9 mouse cellular contexts compared by ENCODE assay signal in genomic region chr19:38901146-38902135, GRCm38 (mm10). TPM values are rescaled to one million over a fixed set of nuclear protein-coding genes. Genes with fewer than 3 reads are reported as not detected.
DNase-seq lines count a peak whose midpoint lies in the region; ATAC-seq and TF ChIP-seq lines count a peak whose summit lies in the region.
"Had no signal": no experiment of that assay in that cellular context is flagged by ENCODE, and none has a peak within 500 bp of the region (broad histone marks: within the 10 kb centered on the region; RNA-seq: fewer than 3 reads in every experiment).

No protein-coding gene starts in this region.

- no peaks in the 10 kb centered on the region for H3K36me3 ChIP-seq in kidney, adult 2 months (ENCODE audit: control insufficient read depth, insufficient read depth, low read length)
- H3K36me3 ChIP-seq in kidney, embryonic 15.5 days = peaks cover 5% of the 10 kb centered on the region; the same call in 1 of the 2 replicates

- H3K9me3 ChIP-seq in kidney, embryonic 15.5 days (replicated peaks) = no peaks in the 10 kb centered on the region

- TF ChIP-seq CTCF in kidney, adult 2 months (conservative IDR thresholded peaks at IDR 0.05; ENCODE audit: insufficient read depth, insufficient read length, low read depth, low read length) = 0 out of 2 replicates have a peak, but pooled peaks have one; percentile 11

- no peak overlapping the region for H3K4me3 ChIP-seq in kidney, adult 2 months (ENCODE audit: insufficient read depth, low read depth, low read length)
- no peak overlapping the region for H3K4me3 ChIP-seq in kidney, embryonic 15.5 days (replicated peaks)

- H3K27ac ChIP-seq in kidney, adult 2 months (ENCODE audit: insufficient read depth, low read depth, low read length) = no peak overlapping the region
- H3K27ac ChIP-seq in kidney, embryonic 15.5 days = no peak overlapping the region

- no peak for TF ChIP-seq POLR2A in kidney, adult 2 months (IDR thresholded peaks at IDR 0.05; ENCODE audit: low read depth, low read length)

- no peaks in the 10 kb centered on the region for H3K27me3 ChIP-seq in kidney, adult 2 months (replicated peaks; ENCODE audit: control insufficient read depth, insufficient read depth, low read length)
- H3K27me3 ChIP-seq in kidney, embryonic 15.5 days = no peaks in the 10 kb centered on the region

- H3K4me2 ChIP-seq in kidney, embryonic 15.5 days = no peak overlapping the region

- ATAC-seq in kidney, embryonic 15.5 days (replicated peaks; ENCODE audit: low FRiP score) = no peak
- ATAC-seq in inflammation-experienced regulatory T-cells, adult 6 months = no peak

- 76% methylated on average over 12 of the region's 12 CpGs for WGBS in kidney, adult 2 months
- 79% methylated on average over 12 of the region's 12 CpGs for WGBS in kidney, embryonic 15.5 days

- DNase-seq in adrenal gland, postnatal 10 days = peak; percentile 39
- no peak for DNase-seq in adrenal gland, adult 18-20 months (ENCODE audit: low spot score in 2 of 2)
- DNase-seq in kidney, adult 2 months = no peak
- DNase-seq in right cerebral cortex, postnatal 10 days (ENCODE audit: low spot score in 2 of 2) = peak; percentile 41 to 43
- DNase-seq in right cerebral cortex, adult 18-20 months = no peak
- no peak for DNase-seq in spleen, adult 18-20 months
- DNase-seq: thymus, postnatal 25 days had no signal

- H3K4me1 ChIP-seq in kidney, adult 2 months (ENCODE audit: control insufficient read depth, insufficient read depth, low read length) = no peaks in the 10 kb centered on the region
- H3K4me1 ChIP-seq in kidney, embryonic 15.5 days = no peaks in the 10 kb centered on the region

- no peak overlapping the region for H3K9ac ChIP-seq in kidney, embryonic 15.5 days

RNA-seq across cellular contexts. Expression of gene Hells, which starts 29.3 kb away (rescaled TPM):
- total RNA-seq in adrenal gland, postnatal 10 days (2021) = 10 to 100 TPM; 13.5 to 16.8 TPM
- 1 to 10 TPM; 2.8 to 3.2 TPM for total RNA-seq in adrenal gland, adult 18-20 months (2021)
- polyA plus RNA-seq in kidney, adult 2 months (2012; rRNA removed) = 0.12 and 0.34 TPM in 2 replicates
- polyA plus RNA-seq in kidney, embryonic 15.5 days (2015; fragmentation: Nextera tagmentation; extraction: Ambion mirVana) = 53.6 and 56.9 TPM in 2 replicates
- polyA plus RNA-seq in inflammation-experienced regulatory T-cells, adult 6 months (2017; shearing (Covaris generic)) = 10 to 100 TPM; 15.6 to 92.7 (median 18.5) TPM

Comparison
In these comparisons a context has a peak if more than half of its experiments do, and no peak if none do; other contexts are left out.
1. DNase-seq: peak in adrenal gland, postnatal 10 days (single experiment) and right cerebral cortex, postnatal 10 days (2 of 2); none in adrenal gland, adult 18-20 months (0 of 2), kidney, adult 2 months (single experiment), right cerebral cortex, adult 18-20 months (single experiment) and spleen, adult 18-20 months (0 of 2).
2. RNA of gene Hells, which starts 29.3 kb away (polyA plus RNA-seq): 53.6 to 56.9 TPM in kidney, embryonic 15.5 days and 15.6 to 92.7 TPM in inflammation-experienced regulatory T-cells, adult 6 months; 0.12 to 0.34 TPM in kidney, adult 2 months; every median in the first group is over 10 times any median in the second.